Mouse (Mus musculus): Measurements from ENCODE around the gene Btbd8. TPM values are rescaled to one million over a fixed set of nuclear protein-coding genes. Genes with fewer than 3 reads are reported as not detected.

Gene Btbd8
- polyA plus RNA-seq (2017; shearing (Covaris generic)) = 9.1 TPM

GRCm38 (mm10) chr5:107437464-107438281 is at the start of gene Btbd8:
TSS of gene Btbd8 (plus strand) at chr5:107437997.

GRCm38 (mm10) chr5:107402436-107402835 is 35.4 kb upstream of the Btbd8 start, which contains the start of gene Ephx4:
TSS of gene Ephx4 (plus strand) at chr5:107402736.

GRCm38 (mm10) chr5:107431249-107431648 is 6.5 kb upstream of the Btbd8 start, which contains the start of gene Lpcat2b:
TSS of gene Lpcat2b (plus strand) at chr5:107431549.

GRCm38 (mm10) chr5:107507321-107507720 is 69.5 kb downstream of the Btbd8 start, which contains the start of gene Gm42669:
TSS of gene Gm42669 (plus strand) at chr5:107507621.

GRCm38 (mm10) chr5:107534581-107534980 is 96.8 kb downstream of the Btbd8 start, which contains the start of gene 1700028K03Rik:
TSS of gene 1700028K03Rik (plus strand) at chr5:107534709.

Other genes with a start within 250 kb of the Btbd8 start
- gene Tgfbr3, start 148.4 kb upstream of the Btbd8 start, polyA plus RNA-seq (2017; shearing (Covaris generic)) = 11.8 TPM
- gene Brdt, start 106.8 kb upstream of the Btbd8 start, polyA plus RNA-seq (2017; shearing (Covaris generic)) = 0.76 TPM
- 1.7 TPM for gene Ephx4, start 35.3 kb upstream of the Btbd8 start, polyA plus RNA-seq (2017; shearing (Covaris generic))
- gene Lpcat2b, start 6.4 kb upstream of the Btbd8 start, polyA plus RNA-seq (2017; shearing (Covaris generic)) = not detected
- gene Gm42669, start 69.6 kb downstream of the Btbd8 start, polyA plus RNA-seq (2017; shearing (Covaris generic)) = 0.76 TPM
- gene 1700028K03Rik, start 96.7 kb downstream of the Btbd8 start, polyA plus RNA-seq (2017; shearing (Covaris generic)) = 0.32 TPM
- 38.3 TPM for gene Rpap2, start 159.4 kb downstream of the Btbd8 start, polyA plus RNA-seq (2017; shearing (Covaris generic))
- gene Glmn, start 159.9 kb downstream of the Btbd8 start, polyA plus RNA-seq (2017; shearing (Covaris generic)) = 24.0 TPM

Measured in inflammation-experienced regulatory T-cells, adult 16 weeks (primary cell).